Mouse (Mus musculus): ENCODE measurements at regions not wholly inside any gene's neighbourhood (a gene's known extent, or its start where the extent isn't known, plus 50 kb on each side); places are given as distances from the start of the nearest gene placed in this dataset.
A peak's percentile ranks its signal among the peaks of the same experiment; 100 is the strongest.

- DNase-seq (ENCODE audit: low spot score in 2 of 2), result peak in 1 of 2 experiments; percentile 22
Observed at GRCm38 (mm10) chr2:72674229-72674628, 198.3 kb downstream of the Cdca7 start.

GRCm38 (mm10) chr2:72674856-72675440 lies 199.0 kb downstream of the Cdca7 start:
- DNase-seq (ENCODE audit: low spot score in 2 of 2), result no peak

GRCm38 (mm10) chr2:72677731-72678130 lies 201.8 kb downstream of the Cdca7 start:
- DNase-seq (ENCODE audit: low spot score in 2 of 2), result no peak

GRCm38 (mm10) chr2:72688031-72688430 lies 212.1 kb downstream of the Cdca7 start:
- DNase-seq (ENCODE audit: low spot score in 2 of 2), result no peak

- DNase-seq (ENCODE audit: low spot score in 2 of 2), result no peak
Observed at GRCm38 (mm10) chr2:72701081-72701480, 225.1 kb downstream of the Cdca7 start.

DNA sequence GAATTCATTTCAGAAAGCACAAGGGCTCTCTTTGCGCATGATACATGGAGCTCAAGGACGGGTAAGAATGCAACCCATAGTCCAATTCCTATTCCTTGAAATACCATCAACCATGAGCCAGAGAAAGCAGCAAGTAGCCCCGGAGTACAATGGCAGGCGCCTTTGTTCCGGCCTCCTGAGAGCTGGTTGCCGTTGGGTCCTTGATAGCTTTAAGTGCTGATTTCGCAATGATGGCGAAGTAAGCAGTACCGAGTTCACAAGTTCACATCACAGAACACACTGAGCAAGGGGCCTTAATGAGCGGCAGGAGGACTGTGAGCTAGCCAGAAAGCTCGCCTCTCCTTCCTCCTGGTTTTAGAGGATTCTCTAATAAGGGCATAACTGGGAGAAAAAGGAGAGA lies 227.3 kb downstream of the Cdca7 start:
- no peak for DNase-seq (ENCODE audit: low spot score in 2 of 2)

GRCm38 (mm10) chr2:72707676-72708659 lies 232.0 kb downstream of the Cdca7 start:
- no peak for DNase-seq (ENCODE audit: low spot score in 2 of 2)

- no peak for DNase-seq (ENCODE audit: low spot score in 2 of 2)
Observed at GRCm38 (mm10) chr2:72716931-72717330, 241.0 kb downstream of the Cdca7 start.

- DNase-seq (ENCODE audit: low spot score in 2 of 2), result peak in 1 of 2 experiments; percentile 18
Observed at GRCm38 (mm10) chr2:72728699-72729098, 251.5 kb downstream of the Sp3 start.

DNA sequence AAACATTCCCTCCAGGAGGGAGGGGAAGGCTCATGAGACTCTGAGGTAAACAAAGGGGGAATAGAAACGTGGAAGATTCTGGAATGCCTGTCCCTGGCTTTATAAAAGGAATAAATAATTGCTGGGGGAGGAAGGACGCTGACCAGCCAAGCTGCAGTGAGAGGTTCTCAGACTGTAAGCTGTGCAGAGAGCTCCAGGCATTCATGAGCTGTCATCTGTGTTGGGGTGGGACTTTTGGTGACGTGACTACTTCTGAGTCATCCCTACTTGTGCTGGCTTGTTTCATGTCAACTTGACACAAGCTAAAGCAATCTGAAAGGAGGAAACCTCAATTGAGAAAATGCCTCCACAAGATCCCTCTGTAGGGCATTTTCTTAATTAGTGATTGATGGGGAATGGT lies 246.9 kb downstream of the Sp3 start:
- DNase-seq (ENCODE audit: low spot score in 2 of 2), result no peak

- DNase-seq (ENCODE audit: low spot score in 2 of 2), result no peak
Observed at GRCm38 (mm10) chr2:72735035-72735434, 245.2 kb downstream of the Sp3 start.

DNA sequence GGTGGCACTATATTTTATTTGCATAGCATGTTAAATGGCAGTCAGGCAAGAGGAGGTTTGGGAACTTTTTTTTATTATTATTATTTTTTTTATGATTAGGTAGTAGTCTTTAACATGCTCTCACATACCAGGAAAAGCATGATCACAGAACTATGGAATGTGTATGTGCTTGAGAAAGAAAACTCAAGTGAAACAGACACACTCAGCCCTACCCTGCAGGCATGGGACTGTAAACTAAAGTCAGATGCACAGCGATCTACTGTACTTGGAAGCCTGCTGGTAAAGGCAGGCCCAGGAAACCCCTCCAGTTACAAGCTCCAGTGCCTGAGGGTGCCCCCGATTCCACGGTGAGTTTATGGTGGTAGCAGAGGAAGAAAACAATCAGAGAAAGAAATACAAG lies 243.6 kb downstream of the Sp3 start:
- DNase-seq (ENCODE audit: low spot score in 2 of 2), result no peak

DNA sequence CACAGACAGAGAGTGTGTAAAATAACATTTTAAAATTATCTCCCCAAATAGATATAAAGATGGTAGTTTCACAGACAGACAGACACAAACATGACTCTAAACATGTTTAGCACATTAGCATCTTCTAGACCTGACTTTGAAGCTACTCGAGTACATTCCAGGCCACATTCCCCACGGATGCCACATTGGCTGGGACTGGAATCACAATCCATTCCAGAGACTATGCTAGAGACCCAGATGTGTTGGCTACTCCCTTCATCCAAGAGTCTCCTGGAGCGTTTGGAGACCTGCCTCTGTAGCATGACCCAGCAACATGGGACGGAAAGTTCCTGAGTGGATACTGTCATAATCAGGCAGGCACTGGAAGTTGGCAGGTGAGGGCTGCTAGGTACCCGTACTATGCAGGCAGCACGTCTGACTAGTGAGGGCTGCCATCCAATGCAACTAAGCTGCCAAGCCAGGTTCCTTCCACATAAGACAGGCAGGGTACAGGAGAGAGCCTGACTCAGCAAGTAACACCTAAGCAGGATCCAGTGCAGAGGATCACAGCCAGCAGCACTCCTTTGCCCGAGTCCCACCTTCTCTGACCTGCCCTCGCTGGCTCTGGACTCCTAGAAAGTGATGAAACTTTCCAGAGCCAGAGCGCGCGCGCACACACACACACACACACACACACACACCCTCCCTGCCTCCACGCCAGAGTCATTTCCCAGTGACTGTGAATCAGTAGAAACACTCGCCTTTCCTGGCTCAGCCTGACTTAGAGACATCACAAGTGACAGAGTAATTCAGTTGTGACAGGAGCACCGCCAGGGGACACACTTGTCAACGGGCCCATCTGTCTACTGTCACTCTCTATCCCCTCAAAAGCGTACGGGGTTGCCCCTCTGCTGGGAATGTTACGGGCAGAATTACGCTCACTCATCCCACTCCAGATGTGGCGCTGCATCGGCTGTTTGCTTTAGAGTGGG lies 239.6 kb downstream of the Sp3 start:
- DNase-seq (ENCODE audit: low spot score in 2 of 2), result no peak

DNA sequence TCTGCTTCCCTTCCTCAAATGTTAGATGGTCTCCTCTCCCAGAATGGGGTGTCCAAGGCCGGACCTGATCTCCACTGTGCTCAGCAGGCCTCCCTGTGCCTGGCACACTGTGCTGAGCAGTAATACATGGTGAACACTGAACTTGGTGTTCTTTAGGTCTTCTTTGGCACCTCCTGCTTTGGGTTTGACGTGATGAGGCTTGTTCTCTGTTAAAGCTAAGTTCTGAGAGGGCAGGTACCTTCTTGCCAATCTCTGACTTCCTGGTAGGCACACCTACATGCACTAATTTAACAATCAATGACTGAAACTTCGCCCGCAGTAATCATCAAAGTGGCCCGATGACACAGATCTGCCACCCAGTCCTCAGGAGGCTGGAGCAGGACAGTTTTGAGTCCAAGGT lies 238.5 kb downstream of the Sp3 start:
- DNase-seq (ENCODE audit: low spot score in 2 of 2), result no peak

- no peak for DNase-seq (ENCODE audit: low spot score in 2 of 2)
Observed at GRCm38 (mm10) chr2:72743651-72744050, 236.6 kb downstream of the Sp3 start.

- DNase-seq (ENCODE audit: low spot score in 2 of 2), result no peak
Observed at GRCm38 (mm10) chr2:72744901-72745300, 235.3 kb downstream of the Sp3 start.

DNA sequence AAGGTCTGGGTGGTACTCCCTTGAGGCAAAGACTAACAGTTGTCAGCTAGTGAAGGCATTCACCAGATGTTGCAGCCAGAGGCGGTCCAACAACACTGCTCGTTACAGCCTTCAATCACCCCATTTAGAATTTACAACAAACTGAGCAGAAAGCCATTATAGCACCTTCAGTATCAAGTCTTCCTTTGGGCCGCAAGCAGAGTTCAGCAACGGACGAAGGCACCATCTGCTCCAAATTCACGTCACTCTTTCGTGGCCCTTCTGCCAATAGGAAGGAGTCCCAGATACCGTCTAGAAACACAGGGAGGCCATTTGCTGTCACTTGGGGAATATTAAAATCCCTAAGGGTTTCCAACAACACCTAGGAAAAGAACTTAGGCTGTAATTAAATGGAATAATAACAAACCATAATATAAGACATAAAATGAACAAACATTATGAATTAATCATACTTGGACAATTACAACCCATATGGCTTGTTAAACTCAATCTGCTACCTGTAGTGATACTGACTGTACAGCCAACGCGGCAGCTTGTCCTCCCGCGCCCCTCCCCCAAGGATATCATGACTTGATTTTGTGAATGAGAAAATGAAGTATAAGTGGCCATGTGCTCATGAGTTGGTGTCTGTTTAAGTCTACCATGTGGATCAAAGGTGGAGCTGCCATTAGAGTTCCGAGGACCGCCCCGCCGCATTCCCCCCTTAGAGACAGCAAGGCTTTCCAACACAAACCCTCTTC lies 233.6 kb downstream of the Sp3 start:
- DNase-seq (ENCODE audit: low spot score in 2 of 2), result no peak

DNA sequence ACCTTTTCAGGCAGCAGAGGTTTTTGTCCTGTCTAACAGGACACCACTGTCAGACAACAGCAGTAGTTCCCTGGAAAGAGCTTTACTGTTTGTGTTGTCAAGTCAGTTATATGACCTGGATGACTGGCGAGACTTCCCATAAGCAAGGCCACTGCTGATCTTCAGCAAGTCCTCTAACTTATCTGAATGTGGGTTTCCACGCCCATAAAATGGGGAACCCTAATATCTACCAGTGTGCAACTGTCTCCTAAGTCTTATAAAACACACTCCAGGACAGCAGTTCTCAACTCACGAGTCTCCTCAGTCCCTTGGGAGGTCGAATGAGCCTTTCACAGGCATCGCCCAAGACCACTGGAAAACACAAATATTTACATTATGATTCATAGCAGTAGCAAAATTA lies 232.9 kb downstream of the Sp3 start:
- no peak for DNase-seq (ENCODE audit: low spot score in 2 of 2)

- DNase-seq (ENCODE audit: low spot score in 2 of 2), result no peak
Observed at GRCm38 (mm10) chr2:72749495-72749894, 230.8 kb downstream of the Sp3 start.

DNA sequence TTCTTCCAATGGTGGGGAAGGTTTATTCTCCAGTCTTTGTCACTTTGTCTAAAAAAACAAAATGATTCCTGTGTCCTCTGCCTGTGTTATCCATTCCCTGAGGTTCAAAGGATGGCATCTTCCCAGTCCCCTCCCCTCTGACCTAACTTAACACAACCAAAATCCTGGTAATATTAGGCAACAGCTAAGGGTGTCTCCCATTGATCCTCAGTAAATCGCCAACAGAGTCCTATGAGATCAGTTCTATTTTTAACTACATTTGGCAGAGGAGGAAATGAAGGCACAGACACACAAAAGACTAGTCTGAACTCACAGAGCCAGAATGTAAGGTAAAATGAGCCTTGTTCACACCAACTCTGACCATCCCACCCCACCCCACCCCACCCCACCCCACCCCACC lies 228.8 kb downstream of the Sp3 start:
- no peak for DNase-seq (ENCODE audit: low spot score in 2 of 2)

- peak; percentile 22 to 46 for DNase-seq (ENCODE audit: low spot score in 2 of 2)
Observed at GRCm38 (mm10) chr2:72752624-72753176, 227.5 kb downstream of the Sp3 start.

All from urinary bladder, adult 18-20 months (tissue).